Mouse (Mus musculus): ENCODE results near the gene Pramef20. TPM values are rescaled to one million over a fixed set of nuclear protein-coding genes. Genes with fewer than 3 reads are reported as not detected.

Gene Pramef20
- total and polyA plus RNA-seq, 3 experiments: not detected

DNA sequence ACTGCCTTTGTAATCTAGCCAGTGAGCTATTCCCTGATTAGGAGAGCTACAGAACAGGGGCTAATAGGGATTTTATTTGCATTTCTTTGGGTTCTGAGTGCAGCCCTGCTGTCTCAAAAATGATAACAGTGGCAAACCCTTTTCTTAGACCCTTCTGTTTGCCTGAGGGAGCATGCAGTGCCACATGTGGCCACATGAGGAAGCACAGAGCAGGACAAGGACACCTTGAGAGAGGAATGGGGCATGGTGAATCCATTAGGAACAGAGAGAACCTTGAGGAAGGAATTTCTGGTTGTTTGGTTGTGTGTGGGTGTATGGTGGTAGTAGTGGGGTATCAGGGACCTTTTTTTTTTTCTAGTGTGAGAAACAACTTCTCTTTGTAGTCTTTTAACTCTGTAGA is 42.9 kb upstream of the Pramef20 start:
- peaks cover 3% of the 10 kb centered on the region for H3K27me3 ChIP-seq (replicated peaks)
- H3K79me2 ChIP-seq (replicated peaks; ENCODE audit: control insufficient read depth, extremely low read depth, insufficient read depth, poor library complexity, severe bottlenecking): no peaks in the 10 kb centered on the region
- no peak overlapping the region for H3K9ac ChIP-seq (ENCODE audit: insufficient read depth, low read depth)
- peak; percentile 16 for DNase-seq (ENCODE audit: extremely low read depth)
- dilution Hi-C loops (cut with MboI; ENCODE audit: extremely low pct_ligation_motif_present, extremely low pct_unique_long_range_greater_than_20kb, low sequenced_read_pairs) (no loop called here), in situ Hi-C loops (cut with MboI; ENCODE audit: low pct_ligation_motif_present, low pct_unique_long_range_greater_than_20kb, low sequenced_read_pairs) (no loop called here)
- peaks cover 35% of the 10 kb centered on the region for H3K9me3 ChIP-seq (replicated peaks; ENCODE audit: low read length)
- H3K4me1 ChIP-seq (ENCODE audit: control insufficient read depth in 1 of 2, insufficient read depth in 2 of 2): no peaks in the 10 kb centered on the region
- H3K36me3 ChIP-seq (replicated peaks in 1 of 2; ENCODE audit: control insufficient read depth in 1 of 2, insufficient read depth in 1 of 2, low read length in 1 of 2): no peaks in the 10 kb centered on the region
- TF ChIP-seq BHLHE40 (IDR thresholded peaks at IDR 0.05; ENCODE audit: low read depth, low read length) (no peak), NELFE (IDR thresholded peaks at IDR 0.05; ENCODE audit: low read depth, low read length) (no peak), CTCF (conservative IDR thresholded peaks at IDR 0.05 in 1 of 2, IDR thresholded peaks at IDR 0.05 in 1 of 2; ENCODE audit: low read depth in 2 of 2, low read length in 2 of 2) (peak; percentile 25 to 35; a peak in 1 of 4 replicates), ZMIZ1 (IDR thresholded peaks at IDR 0.05; ENCODE audit: low read depth, low read length) (no peak)
- H3K4me2 ChIP-seq (ENCODE audit: insufficient read depth, low read depth, poor library complexity, severe bottlenecking): no peak overlapping the region
- no peak overlapping the region for H3K4me3 ChIP-seq (replicated peaks in 1 of 3; ENCODE audit: low read depth in 2 of 3, low read length in 2 of 3, poor library complexity in 1 of 3)
- no peak overlapping the region for H3K27ac ChIP-seq (ENCODE audit: insufficient read depth, low read depth)

DNA sequence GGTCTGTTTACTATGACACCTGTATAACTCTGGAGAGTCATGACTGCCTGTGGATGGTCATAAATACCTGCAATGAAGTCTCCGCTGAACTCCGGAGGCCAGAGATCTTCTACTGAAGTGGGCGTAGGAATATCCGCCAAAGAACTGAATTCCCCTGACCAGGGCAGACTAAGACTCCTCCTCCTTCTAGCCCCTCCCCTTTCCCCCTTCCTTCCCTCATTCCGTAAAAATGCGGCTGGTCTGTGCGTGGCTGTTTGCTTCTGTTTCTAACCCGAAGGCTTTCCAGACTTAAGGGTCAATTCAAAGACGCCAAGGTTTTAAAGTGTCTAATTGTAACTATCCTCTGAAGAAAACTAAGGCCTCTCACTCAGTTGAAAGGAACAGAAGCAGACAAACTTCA is 30.6 kb upstream of the Pramef20 start, which contains the start of gene Pramef12:
Gene Pramef12, minus strand, starts transcription at position 175 of the 400 bp plus-strand sequence.
- no peaks in the 10 kb centered on the region for H3K27me3 ChIP-seq (replicated peaks)
- H3K4me2 ChIP-seq (ENCODE audit: insufficient read depth, low read depth, poor library complexity, severe bottlenecking): no peak within 1 kb of the TSS
- no peak for DNase-seq (ENCODE audit: extremely low read depth)
- dilution Hi-C loops (cut with MboI; ENCODE audit: extremely low pct_ligation_motif_present, extremely low pct_unique_long_range_greater_than_20kb, low sequenced_read_pairs): no loop called here
- no peaks in the 10 kb centered on the region for H3K79me2 ChIP-seq (replicated peaks; ENCODE audit: control insufficient read depth, extremely low read depth, insufficient read depth, poor library complexity, severe bottlenecking)
- H3K27ac ChIP-seq (ENCODE audit: insufficient read depth, low read depth): no peak within 1 kb of the TSS
- TF ChIP-seq MAFK (IDR thresholded peaks at IDR 0.05; ENCODE audit: insufficient replicate concordance, low read length) (no peak), EP300 (IDR thresholded peaks at IDR 0.05; ENCODE audit: low read length) (no peak), MAZ (IDR thresholded peaks at IDR 0.05; ENCODE audit: low read depth, low read length) (no peak), ETS1 (conservative IDR thresholded peaks at IDR 0.05; ENCODE audit: low read depth, low read length) (no peak)
- H3K9me3 ChIP-seq (replicated peaks; ENCODE audit: low read length): peaks cover 17% of the 10 kb centered on the region
- no peak within 1 kb of the TSS for H3K4me3 ChIP-seq (replicated peaks in 1 of 3; ENCODE audit: low read depth in 2 of 3, low read length in 2 of 3, poor library complexity in 1 of 3)
- H3K9ac ChIP-seq (ENCODE audit: insufficient read depth, low read depth): no peak within 1 kb of the TSS
- no peaks in the 10 kb centered on the region for H3K36me3 ChIP-seq (replicated peaks in 1 of 2; ENCODE audit: control insufficient read depth in 1 of 2, insufficient read depth in 1 of 2, low read length in 1 of 2)
- H3K4me1 ChIP-seq (ENCODE audit: control insufficient read depth in 1 of 2, insufficient read depth in 2 of 2): peaks cover 0 to 11% of the 10 kb centered on the region in 2 experiments; a peak in 2 of 4 replicates
- in situ Hi-C loops (cut with MboI; ENCODE audit: low pct_ligation_motif_present, low pct_unique_long_range_greater_than_20kb, low sequenced_read_pairs): no loop called here

DNA sequence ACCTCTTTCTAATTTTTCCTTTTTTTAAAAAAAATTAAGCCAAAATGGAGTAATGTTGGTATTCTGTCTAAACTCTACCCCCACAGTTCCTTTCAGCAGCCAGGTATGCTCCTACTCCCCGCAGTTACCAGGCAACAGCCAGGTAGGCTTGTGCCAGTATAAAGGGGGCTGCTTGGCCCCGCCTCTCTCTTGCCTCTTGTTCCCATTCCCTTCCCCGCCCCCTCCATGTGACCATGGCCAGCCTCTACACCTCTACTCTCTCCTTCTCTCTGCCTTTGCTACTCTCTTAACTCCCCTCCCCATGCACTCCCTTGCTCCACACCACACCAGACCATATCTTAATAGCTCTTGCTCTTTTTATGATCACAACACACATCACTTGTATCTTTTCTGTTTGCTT is 28.5 kb upstream of the Pramef20 start:
- H3K4me3 ChIP-seq (replicated peaks in 1 of 3; ENCODE audit: low read depth in 2 of 3, low read length in 2 of 3, poor library complexity in 1 of 3): no peak overlapping the region
- dilution Hi-C loops (cut with MboI; ENCODE audit: extremely low pct_ligation_motif_present, extremely low pct_unique_long_range_greater_than_20kb, low sequenced_read_pairs): no loop called here

More for the DNA sequence above, 28.5 kb upstream of the Pramef20 start:
- H3K9me3 ChIP-seq (replicated peaks; ENCODE audit: low read length): peaks cover 21% of the 10 kb centered on the region
- H3K4me2 ChIP-seq (ENCODE audit: insufficient read depth, low read depth, poor library complexity, severe bottlenecking): no peak overlapping the region
- no peaks in the 10 kb centered on the region for H3K36me3 ChIP-seq (replicated peaks in 1 of 2; ENCODE audit: control insufficient read depth in 1 of 2, insufficient read depth in 1 of 2, low read length in 1 of 2)
- peaks cover 0 to 11% of the 10 kb centered on the region in 2 experiments; a peak in 2 of 4 replicates for H3K4me1 ChIP-seq (ENCODE audit: control insufficient read depth in 1 of 2, insufficient read depth in 2 of 2)
- no peak overlapping the region for H3K9ac ChIP-seq (ENCODE audit: insufficient read depth, low read depth)
- in situ Hi-C loops (cut with MboI; ENCODE audit: low pct_ligation_motif_present, low pct_unique_long_range_greater_than_20kb, low sequenced_read_pairs): no loop called here
- H3K27me3 ChIP-seq (replicated peaks): no peaks in the 10 kb centered on the region
- no peak for TF ChIP-seq HCFC1 (IDR thresholded peaks at IDR 0.05; ENCODE audit: low read depth, low read length)
- TF ChIP-seq BHLHE40 (IDR thresholded peaks at IDR 0.05; ENCODE audit: low read depth, low read length): no peak
- no peak for TF ChIP-seq MAZ (IDR thresholded peaks at IDR 0.05; ENCODE audit: low read depth, low read length)
- TF ChIP-seq E2F4 (IDR thresholded peaks at IDR 0.05; ENCODE audit: insufficient replicate concordance, low read depth, low read length): no peak
- TF ChIP-seq MAFK (IDR thresholded peaks at IDR 0.05; ENCODE audit: insufficient replicate concordance, low read length): no peak
- no peak for TF ChIP-seq KAT2A (IDR thresholded peaks at IDR 0.05; ENCODE audit: insufficient replicate concordance, low read length)
- TF ChIP-seq CTCF (conservative IDR thresholded peaks at IDR 0.05 in 1 of 2, IDR thresholded peaks at IDR 0.05 in 1 of 2; ENCODE audit: low read depth in 2 of 2, low read length in 2 of 2): no peak
- TF ChIP-seq IRF4 (IDR thresholded peaks at IDR 0.05; ENCODE audit: low read depth, low read length): no peak
- TF ChIP-seq JUN (IDR thresholded peaks at IDR 0.05; ENCODE audit: insufficient read depth, low read depth, low read length): no peak
- TF ChIP-seq POLR2AphosphoS2 (IDR thresholded peaks at IDR 0.05; ENCODE audit: low read depth, low read length): no peak
- TF ChIP-seq CHD2 (IDR thresholded peaks at IDR 0.05; ENCODE audit: low read length): no peak
- TF ChIP-seq USF2 (conservative IDR thresholded peaks at IDR 0.05; ENCODE audit: low read depth, low read length): no peak
- TF ChIP-seq GABPA (IDR thresholded peaks at IDR 0.05; ENCODE audit: insufficient replicate concordance, low read depth, low read length): no peak
- TF ChIP-seq ZKSCAN1 (IDR thresholded peaks at IDR 0.05; ENCODE audit: borderline replicate concordance, low read depth, low read length): no peak
- TF ChIP-seq UBTF (IDR thresholded peaks at IDR 0.05; ENCODE audit: low read depth, low read length): no peak
- no peak for TF ChIP-seq MYC (IDR thresholded peaks at IDR 0.05; ENCODE audit: low read depth, low read length)
- no peak for TF ChIP-seq ZNF384 (IDR thresholded peaks at IDR 0.05; ENCODE audit: low read depth, low read length)
- TF ChIP-seq PAX5 (IDR thresholded peaks at IDR 0.05; ENCODE audit: low read length): no peak
- TF ChIP-seq RCOR1 (conservative IDR thresholded peaks at IDR 0.05; ENCODE audit: low read depth, low read length): no peak
- H3K27ac ChIP-seq (ENCODE audit: insufficient read depth, low read depth): no peak overlapping the region
- no peak for DNase-seq (ENCODE audit: extremely low read depth)
- no peaks in the 10 kb centered on the region for H3K79me2 ChIP-seq (replicated peaks; ENCODE audit: control insufficient read depth, extremely low read depth, insufficient read depth, poor library complexity, severe bottlenecking)

All from CH12.LX (cell line).